Mouse (Mus musculus) cerebellum, adult 8-10 months (tissue): ENCODE measurements around the gene Hyal2.
"Not testable (repeated sequence)": the region's sequence is repeated elsewhere in the genome, so short reads cannot be mapped to it uniquely, and the experiment has no call there.

Experiments used
- DNase-seq: peaks from one replicate; pipeline ENCODE4 v3.0.0; 2022

The Hyal2 gene

GRCm38 (mm10) chr9:107547957-107548356 is 19.8 kb upstream of the Hyal2 start:
- DNase-seq, result no peak

- no peak for DNase-seq
Measured at GRCm38 (mm10) chr9:107548820-107549219, 18.9 kb upstream of the Hyal2 start.

GRCm38 (mm10) chr9:107549297-107550074 is 18.3 kb upstream of the Hyal2 start:
- DNase-seq, result no peak

- no peak for DNase-seq
Measured at GRCm38 (mm10) chr9:107550491-107551116, 17.1 kb upstream of the Hyal2 start.

- DNase-seq, result no peak
Measured at GRCm38 (mm10) chr9:107551117-107551889, 16.4 kb upstream of the Hyal2 start, which contains the start of gene Rassf1. Gene Rassf1 (plus strand): TSS chr9:107551555.

- no peak for DNase-seq
Measured at GRCm38 (mm10) chr9:107551890-107552355, 15.8 kb upstream of the Hyal2 start.

- no peak for DNase-seq
Measured at GRCm38 (mm10) chr9:107552690-107553393, 14.9 kb upstream of the Hyal2 start.

- no peak for DNase-seq
Measured at GRCm38 (mm10) chr9:107553541-107554318, 14.0 kb upstream of the Hyal2 start.

- DNase-seq, result peak; percentile 92
Measured at GRCm38 (mm10) chr9:107554319-107554825, 13.4 kb upstream of the Hyal2 start.

- DNase-seq, result no peak
Measured at GRCm38 (mm10) chr9:107555031-107555457, 12.7 kb upstream of the Hyal2 start.

- DNase-seq, result no peak
Measured at GRCm38 (mm10) chr9:107555701-107556100, 12.0 kb upstream of the Hyal2 start.

GRCm38 (mm10) chr9:107556346-107556745 is 11.4 kb upstream of the Hyal2 start:
- no peak for DNase-seq

- peak; percentile 91 for DNase-seq
Measured at GRCm38 (mm10) chr9:107563029-107563581, 4.6 kb upstream of the Hyal2 start, which contains the start of gene Tusc2. Gene Tusc2 (plus strand): TSS chr9:107563255.

- DNase-seq, result not testable (repeated sequence)
Measured at GRCm38 (mm10) chr9:107565556-107565955, 2.2 kb upstream of the Hyal2 start.

- peak; percentile 74 for DNase-seq
Measured at GRCm38 (mm10) chr9:107566041-107566709, 1.6 kb upstream of the Hyal2 start.

GRCm38 (mm10) chr9:107566855-107567254 is 890 bp upstream of the Hyal2 start:
- DNase-seq, result no peak

- DNase-seq, result peak; percentile 77
Measured at GRCm38 (mm10) chr9:107568331-107569261, 851 bp downstream of the Hyal2 start.

- no peak for DNase-seq
Measured at GRCm38 (mm10) chr9:107569270-107569669, 1.5 kb downstream of the Hyal2 start.

- no peak for DNase-seq
Measured at GRCm38 (mm10) chr9:107570016-107570415, 2.3 kb downstream of the Hyal2 start.
